Mouse (Mus musculus): Measurements from ENCODE around the gene Noxo1.

GRCm38 (mm10) chr17:24733434-24734050 lies 37.5 kb downstream of the Noxo1 start:
- TF ChIP-seq CTCF (IDR thresholded peaks at IDR 0.05; ENCODE audit: control insufficient read depth, insufficient read depth, low read length): no peak
- no peak for TF ChIP-seq POLR2A (IDR thresholded peaks at IDR 0.05; ENCODE audit: borderline replicate concordance, control insufficient read depth, low read depth, low read length)
